Mouse (Mus musculus) liver, embryonic 14.5 days (tissue): ENCODE measurements at regions not wholly inside any gene's neighbourhood (a gene's known extent, or its start where the extent isn't known, plus 50 kb on each side); places are given as distances from the start of the nearest gene placed in this dataset.

Experiments
- CTCF ChIP-seq: IDR thresholded peaks from 2 replicates; pipeline ENCODE4 v1.5.1; 2016; ENCODE audit warnings: antibody characterized with exemption, low read depth, control low read depth
- EP300 ChIP-seq: IDR thresholded peaks from 2 replicates; pipeline ENCODE4 v1.6.1; 2016; ENCODE audit warnings: antibody characterized with exemption, low read depth

DNA sequence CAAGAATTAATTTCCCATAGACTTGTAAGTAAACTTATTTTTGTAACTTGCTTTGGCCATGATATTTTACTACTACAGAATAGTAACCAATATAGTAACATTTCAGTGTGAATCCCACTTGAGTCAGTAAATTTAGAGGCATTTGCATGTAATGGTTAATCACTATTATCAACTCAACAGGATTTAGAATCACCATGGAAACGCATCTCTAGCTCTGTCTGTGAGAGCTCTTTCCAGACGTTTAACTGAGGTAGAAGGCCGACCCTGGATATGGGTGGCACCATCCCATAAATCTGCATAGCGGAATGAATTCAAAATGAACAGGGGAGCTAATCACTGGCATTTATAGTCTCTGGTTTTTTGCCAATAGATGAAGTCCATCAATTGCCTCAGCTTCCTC lies 337.6 kb downstream of the Rpl36a-ps1 start:
- TF ChIP-seq CTCF, result no peak
- TF ChIP-seq EP300, result no peak
